Mouse (Mus musculus): ENCODE measurements around the gene Gfod2. TPM values are rescaled to one million over a fixed set of nuclear protein-coding genes. Genes with fewer than 3 reads are reported as not detected.

Gfod2 gene
- polyA plus RNA-seq, 1 experiment from 2014 or later: 83.3 TPM

DNA sequence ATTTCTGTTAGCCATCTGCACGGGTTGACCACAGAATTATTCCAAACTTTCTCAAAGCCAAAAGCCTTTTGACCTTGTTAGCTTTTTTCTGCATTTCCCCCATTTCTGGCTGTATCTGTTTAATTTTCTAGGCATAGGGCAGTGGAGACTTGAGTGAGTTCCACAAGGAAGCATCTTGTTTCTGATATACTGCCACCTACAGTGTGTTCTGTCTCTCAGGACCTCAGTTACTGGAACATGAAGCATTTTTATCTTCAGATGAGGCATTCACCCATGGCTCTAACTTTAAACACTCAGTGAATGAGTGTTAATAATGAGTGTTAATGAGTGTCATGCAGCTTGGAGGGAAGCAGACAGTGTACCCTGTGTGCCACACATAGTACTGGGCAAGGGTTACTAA, 80.6 kb downstream of the Gfod2 start:
- no peaks in the 10 kb centered on the region for H3K9me3 ChIP-seq (ENCODE audit: control insufficient read depth, low read length)
- no peak overlapping the region for H3K4me2 ChIP-seq (ENCODE audit: low read length)
- no peak overlapping the region for H3K9ac ChIP-seq (replicated peaks; ENCODE audit: low read depth, low read length)
- peaks cover 42% of the 10 kb centered on the region for H3K36me3 ChIP-seq (ENCODE audit: control insufficient read depth, insufficient read depth)
- no peak for ATAC-seq
- no peak overlapping the region for H3K27ac ChIP-seq (ENCODE audit: low read length)
- no peaks in the 10 kb centered on the region for H3K4me1 ChIP-seq (replicated peaks; ENCODE audit: control insufficient read depth, insufficient read depth, low read length)
- H3K4me3 ChIP-seq (replicated peaks; ENCODE audit: low read length): no peak overlapping the region
- no peaks in the 10 kb centered on the region for H3K27me3 ChIP-seq (replicated peaks; ENCODE audit: control insufficient read depth, insufficient read depth, low read length)
- 85% methylated on average over 1 of the region's 1 CpGs for WGBS

Other genes with a start within 250 kb of the Gfod2 start
- gene Hsd11b2, start 239.9 kb downstream of the Gfod2 start, polyA plus RNA-seq (2015; fragmentation: Nextera tagmentation; extraction: Ambion mirVana): 0.35 and 0.48 TPM in 2 replicates
- gene Atp6v0d1, start 192.6 kb downstream of the Gfod2 start, polyA plus RNA-seq (2015; fragmentation: Nextera tagmentation; extraction: Ambion mirVana): 193 and 203 TPM in 2 replicates
- gene Ripor1, start 153.4 kb downstream of the Gfod2 start, polyA plus RNA-seq (2015; fragmentation: Nextera tagmentation; extraction: Ambion mirVana): 31.6 and 33.4 TPM in 2 replicates
- 137 and 143 TPM in 2 replicates for gene Ctcf, start 122.1 kb downstream of the Gfod2 start, polyA plus RNA-seq (2015; fragmentation: Nextera tagmentation; extraction: Ambion mirVana)
- gene Agrp, start 121.3 kb downstream of the Gfod2 start, polyA plus RNA-seq (2015; fragmentation: Nextera tagmentation; extraction: Ambion mirVana): 0.67 and 0.91 TPM in 2 replicates
- gene Carmil2, start 72.4 kb downstream of the Gfod2 start, polyA plus RNA-seq (2015; fragmentation: Nextera tagmentation; extraction: Ambion mirVana): 9.5 and 12.7 TPM in 2 replicates
- gene Acd, start 57.6 kb downstream of the Gfod2 start, polyA plus RNA-seq (2015; fragmentation: Nextera tagmentation; extraction: Ambion mirVana): 105 and 106 TPM in 2 replicates
- gene Pard6a, start 57.5 kb downstream of the Gfod2 start, polyA plus RNA-seq (2015; fragmentation: Nextera tagmentation; extraction: Ambion mirVana): 45.4 and 50.0 TPM in 2 replicates
- gene 4933405L10Rik, start 51.0 kb downstream of the Gfod2 start, polyA plus RNA-seq (2015; fragmentation: Nextera tagmentation; extraction: Ambion mirVana): 0.22 and 0.32 TPM in 2 replicates
- 16.3 and 19.6 TPM in 2 replicates for gene Enkd1, start 50.5 kb downstream of the Gfod2 start, polyA plus RNA-seq (2015; fragmentation: Nextera tagmentation; extraction: Ambion mirVana)
- gene Ranbp10, start 68.7 kb upstream of the Gfod2 start, polyA plus RNA-seq (2015; fragmentation: Nextera tagmentation; extraction: Ambion mirVana): 11.3 and 13.1 TPM in 2 replicates
- 0.67 and 0.93 TPM in 2 replicates for gene Tsnaxip1, start 69.1 kb upstream of the Gfod2 start, polyA plus RNA-seq (2015; fragmentation: Nextera tagmentation; extraction: Ambion mirVana)
- 66.0 and 69.8 TPM in 2 replicates for gene Cenpt, start 94.6 kb upstream of the Gfod2 start, polyA plus RNA-seq (2015; fragmentation: Nextera tagmentation; extraction: Ambion mirVana)
- 63.8 and 69.2 TPM in 2 replicates for gene Thap11, start 96.5 kb upstream of the Gfod2 start, polyA plus RNA-seq (2015; fragmentation: Nextera tagmentation; extraction: Ambion mirVana)
- gene Nutf2, start 101.9 kb upstream of the Gfod2 start, polyA plus RNA-seq (2015; fragmentation: Nextera tagmentation; extraction: Ambion mirVana): 172 and 176 TPM in 2 replicates
- 59.8 and 65.1 TPM in 2 replicates for gene Edc4, start 122.2 kb upstream of the Gfod2 start, polyA plus RNA-seq (2015; fragmentation: Nextera tagmentation; extraction: Ambion mirVana)
- gene Nrn1l, start 134.9 kb upstream of the Gfod2 start, polyA plus RNA-seq (2015; fragmentation: Nextera tagmentation; extraction: Ambion mirVana): 0.51 and 0.73 TPM in 2 replicates
- gene Pskh1, start 141.8 kb upstream of the Gfod2 start, polyA plus RNA-seq (2015; fragmentation: Nextera tagmentation; extraction: Ambion mirVana): 10.5 and 10.7 TPM in 2 replicates
- 1.9 and 2.6 TPM in 2 replicates for gene Ctrl, start 175.2 kb upstream of the Gfod2 start, polyA plus RNA-seq (2015; fragmentation: Nextera tagmentation; extraction: Ambion mirVana)
- 30.5 and 44.8 TPM in 2 replicates for gene Psmb10, start 179.8 kb upstream of the Gfod2 start, polyA plus RNA-seq (2015; fragmentation: Nextera tagmentation; extraction: Ambion mirVana)
- 0.67 and 0.84 TPM in 2 replicates for gene Lcat, start 184.7 kb upstream of the Gfod2 start, polyA plus RNA-seq (2015; fragmentation: Nextera tagmentation; extraction: Ambion mirVana)
- gene Slc12a4, start 207.4 kb upstream of the Gfod2 start, polyA plus RNA-seq (2015; fragmentation: Nextera tagmentation; extraction: Ambion mirVana): 12.5 and 13.9 TPM in 2 replicates
- gene Dpep3, start 220.8 kb upstream of the Gfod2 start, polyA plus RNA-seq (2015; fragmentation: Nextera tagmentation; extraction: Ambion mirVana): not detected in 2 replicates
- gene Dus2, start 232.7 kb upstream of the Gfod2 start, polyA plus RNA-seq (2015; fragmentation: Nextera tagmentation; extraction: Ambion mirVana): 22.3 and 25.8 TPM in 2 replicates
- not detected in 2 replicates for gene Dpep2nb, start 247.3 kb upstream of the Gfod2 start, polyA plus RNA-seq (2015; fragmentation: Nextera tagmentation; extraction: Ambion mirVana)

Data from forebrain, embryonic 16.5 days (tissue).